Mouse (Mus musculus): ENCODE data around the gene Pim3. TPM values are rescaled to one million over a fixed set of nuclear protein-coding genes. Genes with fewer than 3 reads are reported as not detected.

The Pim3 gene
- total and polyA plus RNA-seq, 3 experiments = 33.6 to 41.6 TPM; not detected in 1

DNA sequence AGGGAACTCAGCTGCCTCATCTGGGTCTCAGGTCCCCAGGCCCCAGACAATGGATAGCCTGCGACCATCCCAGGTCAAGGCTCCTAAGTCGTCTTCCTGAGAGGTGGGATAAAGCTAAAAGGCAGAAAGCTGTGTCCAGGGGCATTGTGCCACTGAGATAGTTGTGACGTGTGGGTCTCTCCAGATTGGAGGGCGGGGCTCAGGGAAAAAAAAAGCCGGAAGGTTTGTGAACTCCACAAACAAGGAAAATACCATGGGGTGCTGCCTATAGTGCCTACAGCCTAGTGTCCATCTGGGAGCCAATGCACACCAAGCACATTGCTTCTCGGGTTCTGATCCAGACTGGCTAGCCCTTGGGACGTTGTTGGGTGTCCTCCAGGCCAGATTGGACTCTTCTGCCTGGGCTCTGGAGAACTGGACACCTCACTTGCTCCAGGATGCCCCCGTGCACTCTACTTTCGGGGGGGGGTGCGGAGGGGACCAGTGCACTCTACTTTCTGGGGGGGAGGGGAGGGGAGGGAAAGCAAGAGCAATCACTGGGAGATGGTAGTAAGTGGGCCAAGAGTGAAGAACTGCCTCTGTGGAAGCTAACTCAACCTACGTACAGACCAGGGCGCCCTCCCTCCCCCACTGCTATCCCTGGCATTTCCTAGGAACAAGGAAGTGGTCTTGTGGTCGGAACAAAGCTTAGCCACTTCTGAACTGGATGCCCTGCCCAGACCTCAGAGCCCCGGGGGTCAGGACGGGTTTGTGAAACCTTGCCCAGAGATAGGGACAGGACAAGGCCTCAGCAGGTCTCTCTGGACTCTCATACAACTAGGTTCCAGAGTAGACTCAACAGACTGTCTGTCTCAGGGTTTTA is 6.8 kb upstream of the Pim3 start:
- Histone ChIP-seq H3K9ac (ENCODE audit: control insufficient read depth, low read depth, low read length, poor library complexity, severe bottlenecking) (no peak overlapping the region), H3K79me2 (ENCODE audit: control insufficient read depth, insufficient read depth, low read length, poor library complexity) (no peaks in the 10 kb centered on the region), H3K27ac (ENCODE audit: control insufficient read depth, low read depth, low read length) (no peak overlapping the region), H3K4me3 (ENCODE audit: control insufficient read depth in 1 of 2, insufficient read depth in 1 of 2, low read depth in 2 of 2, low read length in 2 of 2) (no peak overlapping the region), H3K9me3 (replicated peaks; ENCODE audit: insufficient read depth, low read length) (no peaks in the 10 kb centered on the region), H3K36me3 (ENCODE audit: control insufficient read depth in 1 of 2, insufficient read depth in 2 of 2, low read length in 2 of 2) (no peaks in the 10 kb centered on the region), H3K27me3 (ENCODE audit: control insufficient read depth in 1 of 2, insufficient read depth in 2 of 2, low read length in 2 of 2) (peaks cover 0 to 12% of the 10 kb centered on the region in 2 experiments; a peak in 3 of 4 replicates), H3K4me1 (ENCODE audit: control insufficient read depth in 1 of 2, insufficient read depth in 2 of 2, low read length in 2 of 2) (no peaks in the 10 kb centered on the region)
- DNase-seq (ENCODE audit: low read depth, low spot score) = no peak
- TF ChIP-seq RAD21 (IDR thresholded peaks at IDR 0.05; ENCODE audit: low read depth, low read length) (no peak), CHD2 (IDR thresholded peaks at IDR 0.05; ENCODE audit: low read length) (no peak), SMC3 (IDR thresholded peaks at IDR 0.05; ENCODE audit: low read depth, low read length) (no peak), TBP (IDR thresholded peaks at IDR 0.05; ENCODE audit: low read depth, low read length) (no peak), POLR2AphosphoS5 (IDR thresholded peaks at IDR 0.05; ENCODE audit: borderline replicate concordance, low read depth, low read length) (no peak)

DNA sequence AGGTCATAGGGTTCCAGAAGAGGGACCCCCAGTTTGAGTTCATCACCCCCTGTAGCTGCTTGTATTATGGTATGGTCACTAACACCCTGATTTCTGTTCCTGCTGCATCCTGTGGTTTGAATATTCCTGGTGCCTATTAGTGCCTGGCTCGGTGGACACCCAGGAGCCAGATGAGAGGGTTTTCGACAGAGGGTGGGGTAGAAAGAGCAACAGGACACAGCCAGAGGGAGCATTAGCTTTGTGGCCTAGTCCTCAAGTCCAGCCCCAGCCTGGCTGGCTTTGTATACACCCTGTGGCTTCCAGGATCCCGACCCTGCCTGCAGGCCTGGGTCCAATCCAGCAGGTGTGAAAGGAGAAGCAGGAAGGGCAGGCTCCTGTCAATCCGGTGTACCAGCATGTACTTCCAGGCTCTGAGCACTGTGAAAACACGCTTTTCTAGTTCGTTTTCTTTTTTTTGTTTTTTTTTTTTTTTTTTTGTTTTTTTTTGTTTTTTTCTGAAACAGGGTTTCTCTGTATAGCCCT is 6.0 kb upstream of the Pim3 start:
- Histone ChIP-seq H3K36me3 (ENCODE audit: control insufficient read depth in 1 of 2, insufficient read depth in 2 of 2, low read length in 2 of 2) (no peaks in the 10 kb centered on the region), H3K9me3 (replicated peaks; ENCODE audit: insufficient read depth, low read length) (no peaks in the 10 kb centered on the region), H3K9ac (ENCODE audit: control insufficient read depth, low read depth, low read length, poor library complexity, severe bottlenecking) (no peak overlapping the region), H3K27ac (ENCODE audit: control insufficient read depth, low read depth, low read length) (no peak overlapping the region), H3K4me3 (ENCODE audit: control insufficient read depth in 1 of 2, insufficient read depth in 1 of 2, low read depth in 2 of 2, low read length in 2 of 2) (no peak overlapping the region), H3K4me1 (ENCODE audit: control insufficient read depth in 1 of 2, insufficient read depth in 2 of 2, low read length in 2 of 2) (no peaks in the 10 kb centered on the region), H3K79me2 (ENCODE audit: control insufficient read depth, insufficient read depth, low read length, poor library complexity) (no peaks in the 10 kb centered on the region), H3K27me3 (ENCODE audit: control insufficient read depth in 1 of 2, insufficient read depth in 2 of 2, low read length in 2 of 2) (peaks cover 0 to 12% of the 10 kb centered on the region in 2 experiments; a peak in 3 of 4 replicates)
- TF ChIP-seq NRF1 (IDR thresholded peaks at IDR 0.05; ENCODE audit: insufficient read depth, low read depth, low read length, poor library complexity, severe bottlenecking) (no peak), ETS1 (IDR thresholded peaks at IDR 0.05; ENCODE audit: low read depth, low read length) (no peak), NELFE (IDR thresholded peaks at IDR 0.05; ENCODE audit: low read depth, low read length) (no peak), SMC3 (IDR thresholded peaks at IDR 0.05; ENCODE audit: low read depth, low read length) (no peak), BHLHE40 (IDR thresholded peaks at IDR 0.05; ENCODE audit: borderline replicate concordance, low read depth, low read length) (no peak), MXI1 (IDR thresholded peaks at IDR 0.05; ENCODE audit: low read depth, low read length) (no peak), CTCF (IDR thresholded peaks at IDR 0.05 in 2 of 3, conservative IDR thresholded peaks at IDR 0.05 in 1 of 3; ENCODE audit: control insufficient read depth in 1 of 3, insufficient read depth in 1 of 3, low read depth in 2 of 3, low read length in 3 of 3, poor library complexity in 1 of 3, severe bottlenecking in 1 of 3) (no peak), ZNF384 (IDR thresholded peaks at IDR 0.05; ENCODE audit: low read depth, low read length) (no peak), CHD1 (IDR thresholded peaks at IDR 0.05; ENCODE audit: low read depth, low read length) (no peak), MYC (IDR thresholded peaks at IDR 0.05; ENCODE audit: low read depth, low read length) (no peak), USF2 (IDR thresholded peaks at IDR 0.05; ENCODE audit: borderline replicate concordance in 1 of 2, insufficient read depth in 1 of 2, low read depth in 1 of 2, low read length in 2 of 2) (no peak), SIN3A (IDR thresholded peaks at IDR 0.05; ENCODE audit: low read length) (no peak), MEF2A (IDR thresholded peaks at IDR 0.05; ENCODE audit: extremely low read depth, insufficient replicate concordance, low read depth, low read length, poor library complexity, severe bottlenecking) (no peak), RCOR1 (IDR thresholded peaks at IDR 0.05; ENCODE audit: low read depth, low read length) (no peak), RAD21 (IDR thresholded peaks at IDR 0.05; ENCODE audit: low read depth, low read length) (no peak), E2F4 (IDR thresholded peaks at IDR 0.05; ENCODE audit: borderline replicate concordance, low read depth, low read length) (no peak)
- no peak for DNase-seq (ENCODE audit: low read depth, low spot score)

All from MEL (cell line).